Mouse (Mus musculus) c-Kit-positive CD71-positive TER-119-positive erythroid progenitor cells, embryonic 14.5 days (primary cell): Measurements from ENCODE around the gene Ffar3.

ENCODE experiments used
- DNase-seq: peaks from one replicate; pipeline ENCODE4 v3.0.0-alpha.2; 2013; ENCODE audit warnings: low spot score

Ffar3 gene

GRCm38 (mm10) chr7:30856078-30856477 is at the start of gene Ffar3:
Gene Ffar3, minus strand, starts transcription at chr7:30856178.
- no peak for DNase-seq

DNA sequence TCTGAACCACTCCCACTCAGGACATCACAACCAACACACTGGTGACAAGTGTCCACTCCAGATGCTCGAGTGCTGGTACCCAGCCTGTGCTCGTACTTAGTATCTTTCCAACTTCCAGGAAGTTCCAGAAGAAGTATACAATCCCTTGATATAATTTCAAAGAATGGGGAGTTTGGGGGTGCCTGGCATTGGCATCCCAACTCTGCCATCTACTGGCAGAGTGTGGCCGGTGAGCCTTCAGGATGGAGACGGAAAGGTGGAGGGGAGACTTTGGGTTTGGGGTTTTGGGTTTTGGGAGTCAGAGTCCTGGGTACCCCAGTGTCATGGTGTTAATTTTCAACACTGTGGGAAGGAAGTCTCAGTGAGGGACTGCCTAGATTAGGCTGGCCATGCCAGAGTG is 48.1 kb upstream of the Ffar3 start:
- DNase-seq = no peak

- DNase-seq = no peak
Observed at GRCm38 (mm10) chr7:30895217-30895616, 39.2 kb upstream of the Ffar3 start.

- DNase-seq = no peak
Observed at GRCm38 (mm10) chr7:30892515-30892914, 36.5 kb upstream of the Ffar3 start.

- no peak for DNase-seq
Observed at GRCm38 (mm10) chr7:30891746-30892145, 35.8 kb upstream of the Ffar3 start.

DNA sequence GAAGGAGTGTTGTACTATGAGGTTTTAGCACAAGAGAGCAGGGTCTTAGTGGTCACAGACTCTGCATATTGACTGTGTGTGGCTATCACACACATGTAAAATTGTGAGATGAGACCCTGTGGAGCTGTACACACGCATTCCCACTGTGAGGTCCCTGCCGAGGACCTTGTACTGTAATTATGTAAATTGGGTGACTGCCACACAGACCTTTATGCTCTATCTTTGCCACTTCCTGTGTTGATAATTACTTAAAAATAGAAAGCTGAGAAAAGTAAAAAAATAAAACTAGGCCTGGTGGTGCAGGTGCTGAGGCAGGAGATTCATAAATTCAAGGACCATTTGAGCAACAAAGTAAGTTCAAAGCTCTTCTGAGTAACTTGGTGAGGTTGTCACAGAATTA is 34.7 kb upstream of the Ffar3 start:
- no peak for DNase-seq

DNA sequence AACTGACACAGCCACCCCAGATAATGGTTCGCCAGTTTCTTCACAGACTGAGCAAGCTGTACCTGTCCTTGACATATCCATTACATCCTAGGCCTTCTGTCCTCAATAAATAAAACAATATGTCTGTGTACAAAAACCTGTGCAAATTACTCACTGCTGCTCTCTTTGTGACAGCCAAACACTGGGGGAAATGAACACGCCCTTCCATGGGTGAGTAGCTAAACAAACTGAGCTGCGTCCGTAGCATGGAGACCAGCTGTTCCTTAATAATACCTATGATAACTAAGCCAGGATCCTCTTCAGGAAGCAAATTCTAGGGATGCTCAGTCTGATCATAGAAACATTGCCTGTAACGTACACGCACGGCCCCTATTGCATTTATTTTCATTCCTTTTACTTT is 32.8 kb upstream of the Ffar3 start:
- no peak for DNase-seq

DNA sequence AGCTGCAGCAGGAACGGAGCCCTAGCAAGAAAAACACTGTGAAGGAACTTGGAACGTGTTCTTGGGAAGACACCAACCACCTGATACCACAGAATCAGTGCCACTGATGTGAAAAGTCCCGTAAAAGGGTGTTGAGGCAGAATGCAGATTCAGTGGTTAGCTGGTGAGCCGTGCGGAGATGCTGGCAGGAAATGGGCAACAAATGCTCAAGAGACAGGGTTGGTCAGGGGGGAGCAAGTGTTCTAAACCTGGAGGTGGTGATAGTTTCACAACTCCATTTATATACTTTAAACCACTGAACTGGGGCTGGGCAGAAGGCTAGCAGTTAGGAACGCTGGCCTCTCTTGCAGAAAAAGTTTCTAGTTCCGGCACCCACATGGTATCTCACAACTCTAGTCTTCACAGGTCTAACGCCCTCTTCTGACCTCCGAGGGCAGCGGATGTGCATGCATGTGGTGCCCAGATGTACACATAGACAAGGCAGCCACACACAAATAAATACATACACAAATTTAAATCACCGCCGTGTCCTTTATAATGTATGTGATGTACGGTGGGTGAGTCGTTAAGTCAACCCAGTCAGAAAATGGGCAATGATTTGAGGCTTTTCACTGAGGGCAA is 31.7 kb upstream of the Ffar3 start:
- no peak for DNase-seq

DNA sequence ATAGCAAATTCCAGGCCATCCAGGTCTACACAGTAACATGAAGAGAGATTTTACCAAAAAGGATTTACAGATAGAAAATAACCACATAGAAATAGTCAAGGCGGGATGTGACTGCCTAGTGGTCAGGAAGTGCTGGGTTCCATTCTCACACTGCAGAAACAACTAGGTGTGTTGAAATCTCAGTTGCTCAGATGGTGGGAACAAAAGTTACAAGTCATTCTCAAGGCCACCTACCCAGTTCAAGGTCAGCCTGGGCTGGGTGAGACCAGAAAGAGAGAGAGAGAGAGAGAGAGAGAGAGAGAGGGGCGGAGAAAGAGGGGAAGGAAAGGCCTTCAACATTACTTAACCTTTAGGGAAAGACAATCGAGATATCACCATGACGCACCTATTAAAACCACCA is 30.9 kb upstream of the Ffar3 start:
- DNase-seq = no peak

DNA sequence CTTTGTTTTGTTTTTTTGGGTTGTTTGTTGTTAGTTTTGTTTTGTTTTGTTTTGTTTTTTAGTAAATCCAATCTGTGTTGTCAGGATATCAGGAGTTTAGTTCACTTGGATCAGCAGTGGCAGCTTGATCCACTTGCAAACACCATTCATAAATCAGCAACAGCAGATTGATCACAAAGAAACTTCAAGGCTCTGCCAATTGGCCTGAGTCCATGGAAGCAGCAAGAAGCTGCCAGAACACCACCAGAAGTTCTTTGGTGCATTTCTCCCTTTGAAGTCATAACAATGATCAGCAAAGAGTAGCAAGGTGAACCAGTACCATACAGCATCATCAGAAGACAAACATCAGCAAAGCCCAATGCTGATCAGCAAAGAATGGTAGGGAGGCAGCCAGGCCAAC is 28.1 kb upstream of the Ffar3 start:
- no peak for DNase-seq

- no peak for DNase-seq
Observed at GRCm38 (mm10) chr7:30881367-30881766, 25.4 kb upstream of the Ffar3 start.

- no peak for DNase-seq
Observed at GRCm38 (mm10) chr7:30880176-30880575, 24.2 kb upstream of the Ffar3 start, which contains the start of gene Cd22. Gene Cd22, minus strand, starts transcription at chr7:30880342.

DNA sequence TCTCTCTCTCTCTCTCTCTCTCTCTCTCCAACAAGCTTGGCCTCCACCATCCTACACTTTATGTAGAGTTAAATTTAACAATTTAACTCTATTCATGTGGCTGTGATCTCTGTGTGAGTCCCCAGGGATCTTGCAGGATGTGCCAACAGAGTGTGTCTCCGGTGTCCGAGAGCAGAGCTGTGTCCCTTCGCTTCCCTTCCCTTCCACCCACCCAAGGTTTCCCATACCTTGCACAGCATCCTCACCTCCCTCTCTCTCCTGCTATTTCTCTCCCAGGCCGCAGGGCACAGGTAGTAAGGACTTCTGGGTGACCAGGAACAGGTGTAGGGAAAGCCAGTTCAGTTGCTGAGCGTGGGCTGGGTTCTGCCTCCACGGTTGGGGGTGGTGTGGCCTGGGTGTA is 23.0 kb upstream of the Ffar3 start:
- DNase-seq = no peak

DNA sequence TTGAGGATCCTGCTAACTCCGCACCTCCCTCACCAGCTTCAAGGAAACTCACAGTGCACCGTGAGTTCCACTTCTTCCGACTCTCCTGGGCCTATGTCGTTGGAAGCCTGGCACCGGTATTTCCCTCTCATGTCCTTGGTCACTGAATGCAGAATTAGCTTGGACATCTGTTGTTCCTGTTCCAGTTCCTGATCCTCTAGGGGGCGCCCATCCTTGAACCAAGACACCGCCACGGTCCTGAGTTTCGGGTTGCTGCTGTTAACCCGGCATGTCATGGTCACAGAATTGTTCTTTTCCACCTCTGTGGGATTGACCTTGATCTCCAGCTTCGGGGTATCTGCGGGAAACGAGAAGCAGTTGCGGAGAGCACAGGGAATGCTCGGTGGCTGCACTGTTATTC is 17.1 kb upstream of the Ffar3 start:
- DNase-seq = peak; percentile 25

DNA sequence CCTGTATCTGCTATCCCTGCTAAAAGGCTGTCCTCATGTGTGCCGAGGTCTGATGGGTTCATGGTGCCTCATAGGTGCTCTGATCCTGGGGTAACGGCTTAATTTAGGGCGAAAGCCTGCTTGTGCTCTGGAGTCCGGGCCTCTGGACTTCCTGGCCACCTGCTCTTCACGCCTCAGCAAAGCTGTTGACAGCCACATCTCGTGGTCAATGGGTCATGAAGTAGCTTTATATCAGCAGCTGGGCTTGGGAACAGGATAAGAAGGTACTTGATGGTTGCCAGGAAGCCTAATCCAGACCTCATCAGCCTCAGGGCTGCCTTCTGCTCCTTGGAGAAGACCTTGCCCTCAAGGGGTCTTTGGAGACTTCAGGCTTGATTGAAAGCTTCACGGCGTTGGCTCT is 7.4 kb upstream of the Ffar3 start:
- DNase-seq = no peak

- no peak for DNase-seq
Observed at GRCm38 (mm10) chr7:30861464-30861863, 5.5 kb upstream of the Ffar3 start, which contains the start of gene Ffar1. Gene Ffar1, minus strand, starts transcription at chr7:30861564.

DNA sequence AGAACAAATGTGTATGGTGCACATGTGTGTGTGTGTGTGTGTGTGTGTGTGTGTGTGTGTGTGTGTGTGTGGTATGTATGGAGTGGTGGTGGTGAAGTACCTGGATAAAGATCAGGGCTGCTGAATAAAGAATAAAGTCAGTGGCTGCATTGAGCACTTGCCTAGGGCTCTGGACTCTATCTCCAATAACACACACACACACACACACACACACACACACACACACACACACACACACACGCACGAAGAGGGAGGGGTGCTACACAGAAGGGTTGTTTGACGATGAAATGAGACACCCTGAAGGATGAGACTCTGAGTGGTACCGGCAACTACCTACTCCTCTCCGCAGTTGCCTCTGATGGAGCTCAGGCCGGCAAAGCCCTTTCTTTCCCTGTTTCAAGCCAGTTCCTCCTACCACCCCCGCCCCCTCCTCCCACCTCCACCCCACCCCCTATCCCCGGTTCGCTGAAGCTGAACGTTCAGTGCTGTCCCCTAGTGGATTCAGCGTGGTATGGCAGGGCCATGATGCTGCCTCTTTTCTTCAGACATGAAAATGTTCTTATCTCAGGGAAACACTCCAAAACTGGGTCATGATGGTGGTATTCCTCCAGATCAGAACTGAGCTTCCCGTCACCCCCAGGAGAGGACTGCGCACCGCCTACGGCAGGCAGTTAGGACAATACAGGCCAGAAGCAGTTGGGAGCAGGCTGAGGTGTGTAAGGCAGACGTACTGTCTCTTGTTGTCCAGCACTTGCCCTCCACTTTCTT is 3.8 kb upstream of the Ffar3 start:
- DNase-seq = peak; percentile 36

- DNase-seq = peak; percentile 29
Observed at GRCm38 (mm10) chr7:30859290-30859634, 3.3 kb upstream of the Ffar3 start.

DNA sequence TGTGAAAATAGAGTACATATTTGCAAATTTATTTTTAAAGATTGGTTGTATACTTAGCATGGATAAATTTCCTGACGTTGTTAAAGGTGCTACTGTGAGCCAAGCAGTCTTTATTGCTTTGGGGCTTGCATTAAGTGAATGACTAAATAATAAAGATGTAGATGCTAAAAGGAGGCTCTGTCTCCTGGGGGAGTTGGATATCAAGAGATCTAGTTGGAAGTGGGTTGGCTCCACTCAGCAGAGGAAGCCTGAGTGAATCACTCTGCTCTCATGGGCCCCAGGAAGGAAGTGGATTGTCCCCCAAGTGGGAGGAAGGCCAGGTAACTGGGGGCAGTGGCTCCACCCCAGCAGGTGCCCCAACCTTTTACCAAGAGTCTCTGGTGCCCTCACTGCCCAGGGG is 1.8 kb upstream of the Ffar3 start:
- no peak for DNase-seq

DNA sequence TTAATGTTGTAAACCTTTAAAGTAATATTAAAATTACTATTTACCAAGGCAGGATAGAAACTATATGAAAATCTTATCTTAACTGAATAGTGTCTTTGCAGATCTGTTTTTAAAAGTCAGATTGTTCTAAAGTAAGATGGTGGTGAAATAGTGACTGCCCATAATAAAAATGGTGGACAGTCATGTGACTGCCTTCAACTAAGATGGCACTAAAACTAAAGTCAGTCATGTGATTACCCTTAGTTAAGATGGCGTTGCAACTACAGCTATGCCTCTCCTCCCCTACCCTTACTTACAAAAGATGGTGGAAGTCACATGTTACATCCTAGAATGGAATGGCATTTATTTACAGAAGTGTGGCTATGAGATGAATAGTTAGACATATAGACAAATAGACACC is 4.6 kb downstream of the Ffar3 start:
- no peak for DNase-seq

DNA sequence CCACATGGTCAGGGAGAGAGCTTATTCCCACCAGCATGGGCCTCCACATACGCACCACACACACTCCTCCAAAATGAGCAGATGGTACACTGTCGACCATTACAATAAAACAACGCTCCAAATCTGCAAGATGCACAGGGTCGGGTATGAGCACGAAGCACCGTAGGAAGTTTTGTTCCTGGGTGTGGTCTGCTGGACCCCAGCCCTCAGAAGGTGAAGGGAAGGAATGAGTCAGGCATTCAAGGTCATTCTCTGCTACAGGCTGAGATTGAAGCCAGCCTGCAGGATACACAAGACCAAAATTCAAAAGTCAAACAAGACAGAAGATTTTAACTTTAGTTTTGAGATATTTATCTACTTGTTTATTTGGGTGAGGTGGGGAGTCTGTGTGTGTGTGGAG is 8.0 kb downstream of the Ffar3 start:
- DNase-seq = no peak

GRCm38 (mm10) chr7:30847386-30847785 is 8.6 kb downstream of the Ffar3 start:
- DNase-seq = no peak

DNA sequence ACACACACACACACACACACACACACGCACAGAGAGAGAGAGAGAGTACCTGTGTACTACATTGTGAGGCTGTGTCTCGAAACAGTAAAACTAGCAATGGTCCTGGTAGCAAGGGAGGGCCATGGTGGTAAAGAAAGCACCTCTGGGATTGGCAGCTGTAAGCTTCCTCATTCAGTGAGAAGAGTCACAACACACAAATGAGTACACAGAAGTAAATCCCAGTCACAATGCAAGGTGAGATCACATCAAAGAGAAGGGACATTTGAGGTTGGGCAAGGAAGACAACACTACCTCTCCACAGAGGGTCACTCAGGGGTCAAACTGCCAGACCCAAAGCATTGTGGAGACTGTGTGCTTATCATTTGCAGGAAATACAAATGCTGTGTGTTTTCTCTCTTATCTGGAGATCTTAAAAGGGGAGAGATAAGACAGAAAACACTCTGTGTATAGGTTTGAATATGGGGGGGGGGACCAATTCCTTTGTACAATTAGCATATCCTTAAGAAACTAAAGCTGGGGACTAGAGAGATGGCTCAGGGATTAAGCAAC is 9.4 kb downstream of the Ffar3 start:
- DNase-seq = no peak
